Mouse (Mus musculus) liver (tissue): ENCODE measurements around the gene Scn1b.
A peak's percentile ranks its signal among the peaks of the same experiment; 100 is the strongest.

Experiments
- DNase-seq: peaks from one replicate; pipeline ENCODE4 v3.0.0-alpha.2; 2020; ENCODE audit warnings: mixed read lengths

Scn1b gene

GRCm38 (mm10) chr7:31149271-31149670 lies 22.5 kb upstream of the Scn1b start:
- DNase-seq = no peak

GRCm38 (mm10) chr7:31148756-31149155 lies 22.0 kb upstream of the Scn1b start:
- DNase-seq = peak; percentile 68

- no peak for DNase-seq
Measured at GRCm38 (mm10) chr7:31148086-31148485, 21.3 kb upstream of the Scn1b start.

- peak; percentile 21 for DNase-seq
Measured at GRCm38 (mm10) chr7:31145596-31146160, 18.9 kb upstream of the Scn1b start.

GRCm38 (mm10) chr7:31144886-31145285 lies 18.1 kb upstream of the Scn1b start:
- no peak for DNase-seq

- no peak for DNase-seq
Measured at GRCm38 (mm10) chr7:31140941-31141340, 14.1 kb upstream of the Scn1b start.

- no peak for DNase-seq
Measured at GRCm38 (mm10) chr7:31140302-31140701, 13.5 kb upstream of the Scn1b start.

- peak; percentile 49 for DNase-seq
Measured at GRCm38 (mm10) chr7:31139765-31140164, 13.0 kb upstream of the Scn1b start.

- DNase-seq = no peak
Measured at GRCm38 (mm10) chr7:31135717-31136116, 8.9 kb upstream of the Scn1b start.

GRCm38 (mm10) chr7:31131866-31132265 lies 5.1 kb upstream of the Scn1b start:
- no peak for DNase-seq

- peak; percentile 43 for DNase-seq
Measured at GRCm38 (mm10) chr7:31130841-31131240, 4.0 kb upstream of the Scn1b start.

- DNase-seq = no peak
Measured at GRCm38 (mm10) chr7:31130197-31130596, 3.4 kb upstream of the Scn1b start.

- no peak for DNase-seq
Measured at GRCm38 (mm10) chr7:31128157-31128705, 1.4 kb upstream of the Scn1b start.

- no peak for DNase-seq
Measured at GRCm38 (mm10) chr7:31126211-31126751, 522 bp downstream of the Scn1b start.

- no peak for DNase-seq
Measured at GRCm38 (mm10) chr7:31125116-31125515, 1.7 kb downstream of the Scn1b start.

- DNase-seq = no peak
Measured at GRCm38 (mm10) chr7:31124381-31124780, 2.4 kb downstream of the Scn1b start.

GRCm38 (mm10) chr7:31123697-31124096 lies 3.1 kb downstream of the Scn1b start:
- DNase-seq = no peak

GRCm38 (mm10) chr7:31122641-31123631 lies 3.9 kb downstream of the Scn1b start:
- DNase-seq = no peak

GRCm38 (mm10) chr7:31119556-31119955 lies 7.2 kb downstream of the Scn1b start:
- DNase-seq = no peak

GRCm38 (mm10) chr7:31118486-31118885 lies 8.3 kb downstream of the Scn1b start:
- no peak for DNase-seq

- no peak for DNase-seq
Measured at GRCm38 (mm10) chr7:31117465-31117864, 9.3 kb downstream of the Scn1b start.

- DNase-seq = peak; percentile 61
Measured at GRCm38 (mm10) chr7:31116721-31117145, 10.1 kb downstream of the Scn1b start.

GRCm38 (mm10) chr7:31115587-31116043 lies 11.2 kb downstream of the Scn1b start:
- peak; percentile 70 for DNase-seq
